Mouse (Mus musculus) left cerebral cortex, postnatal 10 days (tissue): ENCODE measurements at regions not wholly inside any gene's neighbourhood (a gene's known extent, or its start where the extent isn't known, plus 50 kb on each side); places are given as distances from the start of the nearest gene placed in this dataset.

Experiments
- DNase-seq, 2 experiments: peaks; one replicate each; pipeline ENCODE4 v3.0.0; 2021 to 2022; ENCODE audit warnings: low spot score in 2 of 2, mixed read lengths in 1 of 2; ENCODE audit errors: extremely low spot score in 1 of 2
- intact Hi-C: fragments of 180-260 bp; cut with DNase I; formaldehyde crosslinking; loops from one replicate; pipeline ENCODE4 v1.15.1; 2025

GRCm38 (mm10) chrX:150709416-150709815 lies 52.0 kb upstream of the Tro start:
- intact Hi-C loops: no loop called here
- DNase-seq: peak in 1 of 2 experiments; percentile 20
